ENCODE assay signal across 10 mouse cellular contexts in genomic region chr16:10974939-10975338, GRCm38 (mm10).
DNase-seq lines count a peak whose midpoint lies in the region; ATAC-seq and TF ChIP-seq lines count a peak whose summit lies in the region.
"Had no signal": no experiment of that assay in that cellular context is flagged by ENCODE, and none has a peak within 500 bp of the region (broad histone marks: within the 10 kb centered on the region; RNA-seq: fewer than 3 reads in every experiment).

No protein-coding gene starts in this region.

- H3K4me1 ChIP-seq in heart, embryonic 15.5 days (replicated peaks) = peaks cover 28% of the 10 kb centered on the region
- peaks cover 70 to 100% of the 10 kb centered on the region in 2 experiments for H3K4me1 ChIP-seq in CH12.LX (ENCODE audit: control insufficient read depth in 1 of 2, insufficient read depth in 2 of 2)
- H3K4me1 ChIP-seq in hindbrain, embryonic 13.5 days (replicated peaks) = peaks cover 25% of the 10 kb centered on the region

- TF ChIP-seq EP300 in CH12.LX (IDR thresholded peaks at IDR 0.05; ENCODE audit: low read length) = no peak

- 0 out of 2 replicates have a peak, but pooled peaks have one; percentile 49 for ATAC-seq in heart, embryonic 15.5 days (replicated peaks; ENCODE audit: insufficient number of reproducible peaks, insufficient read depth, low FRiP score, low read depth)
- ATAC-seq in hindbrain, embryonic 13.5 days (ENCODE audit: low FRiP score) = 0 out of 2 replicates have a peak, but pooled peaks have one; percentile 49

- no peak overlapping the region for H3K9ac ChIP-seq in heart, embryonic 15.5 days
- no peak overlapping the region for H3K9ac ChIP-seq in CH12.LX (ENCODE audit: insufficient read depth, low read depth)
- no peak overlapping the region for H3K9ac ChIP-seq in hindbrain, embryonic 13.5 days

- TF ChIP-seq RAD21 in CH12.LX (IDR thresholded peaks at IDR 0.05; ENCODE audit: low read depth, low read length) = no peak

- H3K4me3 ChIP-seq in heart, embryonic 15.5 days = no peak overlapping the region
- no peak overlapping the region for H3K4me3 ChIP-seq in CH12.LX (replicated peaks in 1 of 3; ENCODE audit: low read depth in 2 of 3, low read length in 2 of 3, poor library complexity in 1 of 3)
- H3K4me3 ChIP-seq in hindbrain, embryonic 13.5 days = no peak overlapping the region
- no peak overlapping the region for H3K4me3 ChIP-seq in layer of hippocampus, adult 2 months

- no peak for TF ChIP-seq POLR2A in CH12.LX (IDR thresholded peaks at IDR 0.05; ENCODE audit: low read depth, low read length)

- dilution Hi-C loops in CH12.LX (cut with MboI; ENCODE audit: extremely low pct_ligation_motif_present, extremely low pct_unique_long_range_greater_than_20kb, low sequenced_read_pairs) = no loop called here

- DNase-seq in heart, postnatal 4 days = no peak
- peak; percentile 25 for DNase-seq in 3T3-L1 (ENCODE audit: low read depth, low spot score)
- no peak for DNase-seq in CH12.LX (ENCODE audit: extremely low read depth)
- DNase-seq in layer of hippocampus, adult 2 months (ENCODE audit: low spot score in 2 of 2) = no peak
- no peak for DNase-seq in neural tube, embryonic 10.5 days (ENCODE audit: extremely low spot score, low spot score)
- no peak for DNase-seq in embryo, embryonic 9.5 days (ENCODE audit: extremely low spot score)
- DNase-seq: gastrocnemius, postnatal 14 days; liver had no signal

- no peak overlapping the region for H3K4me2 ChIP-seq in heart, embryonic 15.5 days
- H3K4me2 ChIP-seq in CH12.LX (ENCODE audit: insufficient read depth, low read depth, poor library complexity, severe bottlenecking) = peak overlapping the region; percentile 62; the same call in 1 of the 2 replicates
- no peak overlapping the region for H3K4me2 ChIP-seq in hindbrain, embryonic 13.5 days

- H3K27me3 ChIP-seq in heart, embryonic 15.5 days = no peaks in the 10 kb centered on the region
- no peaks in the 10 kb centered on the region for H3K27me3 ChIP-seq in CH12.LX (replicated peaks)
- no peaks in the 10 kb centered on the region for H3K27me3 ChIP-seq in hindbrain, embryonic 13.5 days

- 66% methylated on average over 5 of the region's 5 CpGs for WGBS in heart, embryonic 15.5 days
- WGBS in hindbrain, embryonic 13.5 days = 69% methylated on average over 5 of the region's 5 CpGs

- H3K9me3 ChIP-seq in heart, embryonic 15.5 days (replicated peaks) = no peaks in the 10 kb centered on the region
- H3K9me3 ChIP-seq in CH12.LX (replicated peaks; ENCODE audit: low read length) = no peaks in the 10 kb centered on the region
- no peaks in the 10 kb centered on the region for H3K9me3 ChIP-seq in hindbrain, embryonic 13.5 days

- in situ Hi-C loops in CH12.LX (cut with MboI; ENCODE audit: low pct_ligation_motif_present, low pct_unique_long_range_greater_than_20kb, low sequenced_read_pairs) = loop anchor here (5.0 kb wide), 1 partner anchor 42 kb away; no protein-coding TSS in a partner anchor

- no peak for TF ChIP-seq CTCF in CH12.LX (conservative IDR thresholded peaks at IDR 0.05 in 1 of 2, IDR thresholded peaks at IDR 0.05 in 1 of 2; ENCODE audit: low read depth in 2 of 2, low read length in 2 of 2)
- TF ChIP-seq CTCF in layer of hippocampus, adult 2 months (conservative IDR thresholded peaks at IDR 0.05) = no peak

- H3K36me3 ChIP-seq in heart, embryonic 15.5 days = no peaks in the 10 kb centered on the region
- H3K36me3 ChIP-seq in CH12.LX (replicated peaks in 1 of 2; ENCODE audit: control insufficient read depth in 1 of 2, insufficient read depth in 1 of 2, low read length in 1 of 2) = peaks cover 17 to 84% of the 10 kb centered on the region in 2 experiments
- no peaks in the 10 kb centered on the region for H3K36me3 ChIP-seq in hindbrain, embryonic 13.5 days

- H3K79me2 ChIP-seq in CH12.LX (replicated peaks; ENCODE audit: control insufficient read depth, extremely low read depth, insufficient read depth, poor library complexity, severe bottlenecking) = peaks cover 96% of the 10 kb centered on the region

- H3K27ac ChIP-seq in heart, embryonic 15.5 days = no peak overlapping the region
- peak overlapping the region; percentile 71 for H3K27ac ChIP-seq in CH12.LX (ENCODE audit: insufficient read depth, low read depth)
- no peak overlapping the region for H3K27ac ChIP-seq in hindbrain, embryonic 13.5 days
- no peak overlapping the region for H3K27ac ChIP-seq in layer of hippocampus, adult 2 months

TF ChIP-seq in CH12.LX, 34 proteins besides CTCF, POLR2A, EP300 and RAD21:
- TF ChIP-seq KAT2A (IDR thresholded peaks at IDR 0.05; ENCODE audit: insufficient replicate concordance, low read length) (no peak), NELFE (IDR thresholded peaks at IDR 0.05; ENCODE audit: low read depth, low read length) (no peak), JUN (IDR thresholded peaks at IDR 0.05; ENCODE audit: insufficient read depth, low read depth, low read length) (no peak), MAZ (IDR thresholded peaks at IDR 0.05; ENCODE audit: low read depth, low read length) (no peak), ZNF384 (IDR thresholded peaks at IDR 0.05; ENCODE audit: low read depth, low read length) (no peak), USF2 (conservative IDR thresholded peaks at IDR 0.05; ENCODE audit: low read depth, low read length) (no peak), IRF4 (IDR thresholded peaks at IDR 0.05; ENCODE audit: low read depth, low read length) (no peak), PAX5 (IDR thresholded peaks at IDR 0.05; ENCODE audit: low read length) (no peak), JUND (conservative IDR thresholded peaks at IDR 0.05; ENCODE audit: low read depth, low read length) (no peak), POLR2AphosphoS2 (IDR thresholded peaks at IDR 0.05; ENCODE audit: low read depth, low read length) (no peak), CHD1 (IDR thresholded peaks at IDR 0.05; ENCODE audit: low read depth, low read length) (no peak), SIN3A (IDR thresholded peaks at IDR 0.05; ENCODE audit: low read length) (no peak), MYC (IDR thresholded peaks at IDR 0.05; ENCODE audit: low read depth, low read length) (no peak), MAX (IDR thresholded peaks at IDR 0.05; ENCODE audit: low read length) (no peak), ZMIZ1 (IDR thresholded peaks at IDR 0.05; ENCODE audit: low read depth, low read length) (no peak), CHD2 (IDR thresholded peaks at IDR 0.05; ENCODE audit: low read length) (no peak)
TF ChIP-seq in CH12.LX: peak in this region for 0.
